Mouse (Mus musculus) stomach, postnatal 0 days (tissue): Measurements from ENCODE around the gene Akap17b.
"Not testable (repeated sequence)": the region's sequence is repeated elsewhere in the genome, so short reads cannot be mapped to it uniquely, and the experiment has no call there.

Experiments
- CTCF ChIP-seq: IDR thresholded peaks from 2 replicates; pipeline ENCODE4 v1.5.1; 2016; ENCODE audit warnings: antibody characterized with exemption, low read depth, mild to moderate bottlenecking, moderate library complexity
- EP300 ChIP-seq: optimal IDR thresholded peaks from 2 replicates; pipeline ENCODE3; 2016; ENCODE audit warnings: antibody characterized with exemption

DNA sequence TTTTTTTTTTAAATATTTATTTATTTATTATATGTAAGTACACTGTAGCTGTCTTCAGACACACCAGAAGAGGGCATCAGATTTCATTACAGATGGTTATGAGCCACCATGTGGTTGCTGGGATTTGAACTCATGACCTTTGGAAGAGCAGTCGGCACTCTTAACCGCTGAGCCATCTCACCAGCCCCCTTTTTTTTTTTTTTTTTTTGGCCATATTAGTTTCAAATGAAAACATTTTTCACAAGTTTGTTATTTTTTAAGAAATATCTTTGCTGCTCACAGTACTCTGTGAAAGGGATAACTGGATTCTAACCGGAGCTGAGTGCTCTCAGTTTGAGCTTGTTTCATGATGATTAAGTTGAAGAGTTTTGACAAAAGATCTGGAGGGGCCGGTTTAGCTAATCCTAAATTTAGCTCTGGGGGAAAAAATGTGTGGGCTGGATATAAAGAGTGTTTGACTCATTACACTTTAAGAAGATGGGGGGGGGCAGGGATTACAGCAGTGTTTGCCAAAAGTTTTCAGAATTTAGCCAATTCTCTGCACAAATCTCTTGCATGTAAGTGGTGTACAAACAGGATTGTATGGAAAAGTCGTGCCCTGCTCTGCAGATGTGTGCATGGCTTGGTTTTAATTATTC lies 48.6 kb downstream of the Akap17b start:
- not testable (repeated sequence) for TF ChIP-seq CTCF, EP300
